Mouse (Mus musculus) adipose tissue, adult 10 weeks (tissue): Measurements from ENCODE around the gene Rad9a. TPM values are rescaled to one million over a fixed set of nuclear protein-coding genes. Genes with fewer than 3 reads are reported as not detected.

Experiments
- polyA plus RNA-seq: library from polyadenylated mRNA; stranded (reverse); fragments of 350-450 nt; fragmentation: Illumina TruSeq; extraction: RNeasy Lipid Tissue Mini Kit (QIAGEN cat#74804); gene quantifications from one replicate; pipeline ENCODE4 v1.2.3, GENCODE M21; 2014; ENCODE audit warnings: low read depth, low replicate concordance

Gene Rad9a
- polyA plus RNA-seq = 15.7 TPM

GRCm38 (mm10) chr19:4201291-4201909, at the start of gene Rad9a:
Gene Rad9a, minus strand, starts transcription at chr19:4201662.

GRCm38 (mm10) chr19:4231253-4232185, 30.1 kb upstream of the Rad9a start, which contains the start of gene Pold4:
Gene Pold4, plus strand, starts transcription at chr19:4231899.

DNA sequence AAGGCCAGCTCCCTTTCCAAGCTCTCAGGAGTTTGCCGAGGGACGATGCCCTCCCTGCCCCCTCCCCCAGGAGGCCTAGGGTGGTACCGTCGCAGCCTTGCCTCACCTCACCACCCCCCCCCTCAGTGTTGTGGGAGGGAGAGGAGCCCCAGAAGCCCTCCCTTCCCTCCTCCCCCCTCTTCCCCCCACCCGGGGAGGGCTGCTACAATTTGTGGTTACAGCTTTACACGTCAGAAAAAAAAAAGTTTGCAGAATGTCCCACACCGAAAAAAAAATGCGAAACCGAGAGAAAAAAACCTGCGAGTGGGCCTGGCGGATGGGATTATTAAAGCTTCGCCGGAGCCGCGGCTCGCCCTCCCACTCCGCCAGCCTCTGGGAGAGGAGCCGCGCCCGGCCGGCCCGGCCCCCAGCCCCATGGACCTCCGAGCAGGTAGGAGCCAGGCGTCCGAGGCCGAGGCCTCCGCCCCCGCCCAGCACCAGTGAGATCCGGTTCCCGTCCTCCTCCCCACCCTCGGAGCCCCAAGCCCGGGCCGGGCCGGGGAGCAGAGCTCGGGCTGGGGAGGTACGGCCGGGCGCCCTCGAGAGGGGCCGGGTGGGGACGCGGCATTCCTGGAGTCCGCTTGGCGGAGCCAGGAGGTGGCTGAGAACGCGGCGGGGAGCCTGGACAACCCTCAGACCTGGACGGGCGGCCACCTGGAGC, 12.8 kb upstream of the Rad9a start, which contains the start of the genes Clcf1 and AC109138.7:
Gene Clcf1 (plus strand): TSS at position 168 of the 700 bp plus-strand sequence.
Gene AC109138.7 (plus strand): TSS at position 287 of the 700 bp plus-strand sequence.

GRCm38 (mm10) chr19:4191528-4192250, 9.8 kb downstream of the Rad9a start, which contains the start of gene Ppp1ca:
Gene Ppp1ca, plus strand, starts transcription at chr19:4192065.

DNA sequence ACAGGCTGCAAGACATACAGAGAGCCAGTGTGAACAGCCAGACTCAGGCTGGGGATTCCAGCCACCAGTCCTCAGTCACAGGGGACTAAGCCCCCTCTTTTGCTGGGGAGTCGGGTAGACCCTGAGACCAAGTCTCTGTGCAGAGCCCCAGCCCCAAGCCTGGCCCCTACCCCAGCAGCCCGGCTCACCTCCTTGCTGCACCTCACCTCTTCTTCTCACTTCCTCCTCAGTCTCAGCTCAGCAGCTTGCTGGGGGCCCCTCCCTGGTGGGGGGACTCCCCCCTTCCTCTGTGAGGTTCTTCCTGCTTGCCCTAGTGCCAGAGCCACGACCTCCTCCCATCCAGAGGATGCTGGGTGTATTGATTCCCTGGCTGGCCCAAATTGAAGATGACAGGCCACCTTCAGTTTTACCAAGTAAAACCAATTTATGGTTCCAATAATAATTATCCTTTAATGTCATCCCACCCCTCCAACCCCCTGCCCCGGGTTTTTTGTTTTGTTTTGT, 10.6 kb downstream of the Rad9a start, which contains the start of gene Tbc1d10c:
Gene Tbc1d10c (minus strand): TSS at position 454 of the 504 bp plus-strand sequence.

GRCm38 (mm10) chr19:4175368-4175947, 26.0 kb downstream of the Rad9a start, which contains the start of gene Carns1:
Gene Carns1, minus strand, starts transcription at chr19:4175479.

DNA sequence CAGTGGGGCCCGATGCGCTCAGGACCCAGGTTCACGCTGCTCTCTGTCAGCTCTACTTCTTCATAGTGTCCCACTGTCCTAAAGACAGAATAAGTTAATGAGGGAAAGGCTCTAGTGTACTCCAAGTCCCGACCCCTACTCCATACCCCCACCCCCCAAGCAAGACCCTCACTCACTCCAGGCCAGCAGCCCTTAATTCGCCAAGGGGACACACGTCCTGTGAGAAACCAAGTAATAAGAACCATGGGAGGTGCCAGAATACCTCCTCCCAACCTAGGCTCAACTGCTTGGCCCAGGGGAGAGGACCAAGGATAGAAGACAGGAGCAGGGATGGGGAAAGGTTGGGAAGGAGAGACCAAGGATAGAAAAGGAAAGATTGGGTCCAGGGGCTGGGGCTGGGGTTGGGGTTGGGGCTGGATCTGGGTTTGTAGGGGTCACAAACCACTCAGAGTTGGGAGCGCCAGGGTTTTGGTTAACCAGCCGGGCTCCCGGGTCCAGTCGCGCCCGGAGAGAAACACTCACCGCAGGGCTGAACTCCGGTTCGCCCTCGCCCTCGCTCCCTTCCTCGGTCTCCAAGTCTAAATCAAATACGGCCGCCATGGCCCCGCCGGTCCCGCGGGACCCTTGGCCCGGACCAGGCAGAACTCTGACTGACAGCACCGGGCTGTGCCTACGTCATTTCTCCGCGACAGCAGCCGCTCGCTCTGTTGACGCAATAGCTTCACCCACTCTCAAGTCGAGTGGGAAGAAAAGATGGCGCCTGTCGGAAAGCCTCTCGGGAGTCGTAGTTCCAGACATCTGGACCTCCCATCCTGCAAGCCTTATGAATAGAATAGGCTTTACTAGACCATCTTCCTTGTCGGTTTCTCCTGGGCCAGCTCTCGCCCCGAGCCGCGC, 38.6 kb downstream of the Rad9a start, which contains the start of gene Rps6kb2:
Gene Rps6kb2 (minus strand): TSS at position 709 of the 897 bp plus-strand sequence.

GRCm38 (mm10) chr19:4153232-4153654, 48.2 kb downstream of the Rad9a start, which contains the start of gene Ptprcap:
Gene Ptprcap, plus strand, starts transcription at chr19:4153604.

GRCm38 (mm10) chr19:4148491-4148806, 53.0 kb downstream of the Rad9a start, which contains the start of gene Coro1b:
Gene Coro1b, plus strand, starts transcription at chr19:4148619.

Other genes with a start within 250 kb of the Rad9a start
- gene Aldh3b3, start 243.0 kb downstream of the Rad9a start, polyA plus RNA-seq = 0.15 TPM
- 10.9 TPM for gene Aldh3b2, start 229.3 kb downstream of the Rad9a start, polyA plus RNA-seq
- gene Acy3, start 215.1 kb downstream of the Rad9a start, polyA plus RNA-seq = 32.3 TPM
- not detected for gene Tbx10, start 208.9 kb downstream of the Rad9a start, polyA plus RNA-seq
- gene Nudt8, start 201.1 kb downstream of the Rad9a start, polyA plus RNA-seq = 25.3 TPM
- gene Gm49405, start 201.0 kb downstream of the Rad9a start, polyA plus RNA-seq = 2.5 TPM
- 3.2 TPM for gene Doc2g, start 198.3 kb downstream of the Rad9a start, polyA plus RNA-seq
- 124 TPM for gene Ndufv1, start 188.9 kb downstream of the Rad9a start, polyA plus RNA-seq
- 408 TPM for gene Gstp1, start 163.7 kb downstream of the Rad9a start, polyA plus RNA-seq
- gene Gstp2, start 155.6 kb downstream of the Rad9a start, polyA plus RNA-seq = 25.3 TPM
- gene Gstp3, start 142.1 kb downstream of the Rad9a start, polyA plus RNA-seq = 0.71 TPM
- gene Cabp2, start 120.1 kb downstream of the Rad9a start, polyA plus RNA-seq = not detected
- 93.4 TPM for gene Cdk2ap2, start 104.5 kb downstream of the Rad9a start, polyA plus RNA-seq
- gene Pitpnm1, start 101.7 kb downstream of the Rad9a start, polyA plus RNA-seq = 29.6 TPM
- 74.7 TPM for gene Aip, start 75.8 kb downstream of the Rad9a start, polyA plus RNA-seq
- gene Gpr152, start 61.9 kb downstream of the Rad9a start, polyA plus RNA-seq = 0.19 TPM
- 1.1 TPM for gene Cabp4, start 57.6 kb downstream of the Rad9a start, polyA plus RNA-seq
- gene Coro1b, start 53.0 kb downstream of the Rad9a start, polyA plus RNA-seq = 169 TPM
- 3.3 TPM for gene Ptprcap, start 48.1 kb downstream of the Rad9a start, polyA plus RNA-seq
- 27.2 TPM for gene Rps6kb2, start 38.3 kb downstream of the Rad9a start, polyA plus RNA-seq
- 5.1 TPM for gene Carns1, start 26.2 kb downstream of the Rad9a start, polyA plus RNA-seq
- gene Tbc1d10c, start 10.4 kb downstream of the Rad9a start, polyA plus RNA-seq = 3.5 TPM
- gene Ppp1ca, start 9.6 kb downstream of the Rad9a start, polyA plus RNA-seq = 434 TPM
- 3.9 TPM for gene Clcf1, start 12.6 kb upstream of the Rad9a start, polyA plus RNA-seq
- not detected for gene AC109138.7, start 12.7 kb upstream of the Rad9a start, polyA plus RNA-seq
- gene Pold4, start 30.2 kb upstream of the Rad9a start, polyA plus RNA-seq = 61.3 TPM
- gene Ssh3, start 67.5 kb upstream of the Rad9a start, polyA plus RNA-seq = 50.4 TPM
- gene Ankrd13d, start 81.5 kb upstream of the Rad9a start, polyA plus RNA-seq = 7.7 TPM
- gene Grk2, start 104.6 kb upstream of the Rad9a start, polyA plus RNA-seq = 58.8 TPM
- gene Kdm2a, start 196.6 kb upstream of the Rad9a start, polyA plus RNA-seq = 60.1 TPM
- 12.3 TPM for gene Rhod, start 237.8 kb upstream of the Rad9a start, polyA plus RNA-seq